Mouse (Mus musculus): ENCODE measurements around the gene Gm20388. TPM values are rescaled to one million over a fixed set of nuclear protein-coding genes. Genes with fewer than 3 reads are reported as not detected.

The Gm20388 gene
- polyA plus RNA-seq, 1 experiment from 2014 or later, result not detected

- H3K4me2 ChIP-seq (replicated peaks; ENCODE audit: low read depth), result no peak overlapping the region
- H3K4me3 ChIP-seq (ENCODE audit: low read depth, low read length), result no peak overlapping the region
- WGBS, result 43% methylated on average over 12 of the region's 12 CpGs
- TF ChIP-seq CTCF (IDR thresholded peaks at IDR 0.05; ENCODE audit: low read depth), result no peak
- DNase-seq (ENCODE audit: low spot score) (no peak), ATAC-seq (ENCODE audit: low FRiP score, low TSS enrichment) (no peak)
- no peaks in the 10 kb centered on the region for H3K9me3 ChIP-seq (ENCODE audit: control insufficient read depth, low read length)
- no peak overlapping the region for H3K9ac ChIP-seq (ENCODE audit: low read length)
- H3K27ac ChIP-seq (replicated peaks), result no peak overlapping the region
- H3K36me3 ChIP-seq (ENCODE audit: control insufficient read depth, insufficient read depth, low read length), result no peaks in the 10 kb centered on the region
- H3K27me3 ChIP-seq (ENCODE audit: control insufficient read depth, insufficient read depth, low read length), result no peaks in the 10 kb centered on the region
- no peaks in the 10 kb centered on the region for H3K4me1 ChIP-seq (replicated peaks; ENCODE audit: control insufficient read depth, insufficient read depth)
These were observed 234.1 kb downstream of the Gm20388 start for GRCm38 (mm10) chr8:120144652-120145301.

DNA sequence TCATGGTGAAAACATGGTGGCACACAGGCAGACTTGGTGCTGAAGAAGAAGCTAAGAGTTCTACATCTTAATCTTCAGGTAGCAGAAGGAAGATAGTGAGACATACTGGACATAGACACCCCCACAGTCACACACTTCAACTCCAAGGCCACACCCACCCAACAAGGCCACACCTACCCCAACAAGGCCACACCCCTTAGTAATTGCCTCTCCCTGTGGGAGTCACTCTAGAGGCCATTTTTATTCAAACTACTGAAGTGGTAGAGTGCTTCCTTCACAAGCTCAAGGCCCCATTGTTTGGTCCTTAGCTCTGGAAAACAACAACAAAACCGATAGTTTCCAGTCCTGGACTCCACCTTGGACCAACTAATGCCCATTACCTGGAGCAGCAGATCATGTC, 235.4 kb downstream of the Gm20388 start:
- TF ChIP-seq EP300 (optimal IDR thresholded peaks at IDR 0.05) (no peak), CTCF (IDR thresholded peaks at IDR 0.05; ENCODE audit: low read depth) (no peak)
- H3K4me3 ChIP-seq (ENCODE audit: low read depth, low read length), result no peak overlapping the region
- 90% methylated on average over 1 of the region's 1 CpGs for WGBS
- H3K4me2 ChIP-seq (replicated peaks; ENCODE audit: low read depth), result no peak overlapping the region
- DNase-seq (ENCODE audit: low spot score) (no peak), ATAC-seq (ENCODE audit: low FRiP score, low TSS enrichment) (no peak)
- H3K36me3 ChIP-seq (ENCODE audit: control insufficient read depth, insufficient read depth, low read length), result no peaks in the 10 kb centered on the region
- no peak overlapping the region for H3K9ac ChIP-seq (ENCODE audit: low read length)
- H3K9me3 ChIP-seq (ENCODE audit: control insufficient read depth, low read length), result no peaks in the 10 kb centered on the region
- no peaks in the 10 kb centered on the region for H3K27me3 ChIP-seq (ENCODE audit: control insufficient read depth, insufficient read depth, low read length)
- no peak overlapping the region for H3K27ac ChIP-seq (replicated peaks)
- H3K4me1 ChIP-seq (replicated peaks; ENCODE audit: control insufficient read depth, insufficient read depth), result no peaks in the 10 kb centered on the region

- H3K9me3 ChIP-seq (ENCODE audit: control insufficient read depth, low read length), result no peaks in the 10 kb centered on the region
- peaks cover 3% of the 10 kb centered on the region; the same call in 1 of the 2 replicates for H3K36me3 ChIP-seq (ENCODE audit: control insufficient read depth, insufficient read depth, low read length)
- no peak overlapping the region for H3K27ac ChIP-seq (replicated peaks)
- no peak for ATAC-seq (ENCODE audit: low FRiP score, low TSS enrichment)
- H3K9ac ChIP-seq (ENCODE audit: low read length), result no peak overlapping the region
- no peaks in the 10 kb centered on the region for H3K4me1 ChIP-seq (replicated peaks; ENCODE audit: control insufficient read depth, insufficient read depth)
- H3K4me2 ChIP-seq (replicated peaks; ENCODE audit: low read depth), result no peak overlapping the region
- no peak overlapping the region for H3K4me3 ChIP-seq (ENCODE audit: low read depth, low read length)
- DNase-seq (ENCODE audit: low spot score), result no peak
- no peaks in the 10 kb centered on the region for H3K27me3 ChIP-seq (ENCODE audit: control insufficient read depth, insufficient read depth, low read length)
- 56% methylated on average over 12 of the region's 12 CpGs for WGBS
- TF ChIP-seq CTCF (IDR thresholded peaks at IDR 0.05; ENCODE audit: low read depth) (no peak), EP300 (optimal IDR thresholded peaks at IDR 0.05) (no peak)
These were observed 239.4 kb downstream of the Gm20388 start for GRCm38 (mm10) chr8:120150028-120150427.

DNA sequence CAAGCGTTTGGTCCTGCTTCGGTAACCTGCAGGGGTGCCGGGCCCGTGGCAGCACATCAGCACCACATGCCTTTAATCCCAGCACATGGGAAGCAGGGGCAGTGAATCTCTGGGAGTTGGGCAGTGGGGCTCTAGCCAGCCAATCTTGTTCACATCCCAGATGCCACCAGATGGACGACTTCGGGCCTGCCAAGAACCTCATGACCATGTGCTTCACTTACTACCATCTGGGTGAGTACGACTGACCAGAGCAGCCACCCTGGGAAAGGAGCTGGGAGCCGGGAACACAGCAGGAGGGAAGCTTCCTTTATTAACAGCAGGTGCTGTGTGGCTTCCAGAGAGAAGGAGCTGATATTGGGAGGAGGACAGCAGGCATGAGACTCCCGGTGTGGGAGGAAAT, 240.5 kb downstream of the Gm20388 start:
- TF ChIP-seq CTCF (IDR thresholded peaks at IDR 0.05; ENCODE audit: low read depth), result no peak
- TF ChIP-seq EP300 (optimal IDR thresholded peaks at IDR 0.05), result no peak
- Histone ChIP-seq H3K27me3 (ENCODE audit: control insufficient read depth, insufficient read depth, low read length) (no peaks in the 10 kb centered on the region), H3K9me3 (ENCODE audit: control insufficient read depth, low read length) (no peaks in the 10 kb centered on the region), H3K9ac (ENCODE audit: low read length) (no peak overlapping the region), H3K4me2 (replicated peaks; ENCODE audit: low read depth) (no peak overlapping the region), H3K4me3 (ENCODE audit: low read depth, low read length) (no peak overlapping the region), H3K36me3 (ENCODE audit: control insufficient read depth, insufficient read depth, low read length) (peaks cover 3% of the 10 kb centered on the region; the same call in 1 of the 2 replicates), H3K27ac (replicated peaks) (no peak overlapping the region), H3K4me1 (replicated peaks; ENCODE audit: control insufficient read depth, insufficient read depth) (no peaks in the 10 kb centered on the region)
- ATAC-seq (ENCODE audit: low FRiP score, low TSS enrichment) (no peak), DNase-seq (ENCODE audit: low spot score) (no peak)
- 71% methylated on average over 9 of the region's 9 CpGs for WGBS

DNA sequence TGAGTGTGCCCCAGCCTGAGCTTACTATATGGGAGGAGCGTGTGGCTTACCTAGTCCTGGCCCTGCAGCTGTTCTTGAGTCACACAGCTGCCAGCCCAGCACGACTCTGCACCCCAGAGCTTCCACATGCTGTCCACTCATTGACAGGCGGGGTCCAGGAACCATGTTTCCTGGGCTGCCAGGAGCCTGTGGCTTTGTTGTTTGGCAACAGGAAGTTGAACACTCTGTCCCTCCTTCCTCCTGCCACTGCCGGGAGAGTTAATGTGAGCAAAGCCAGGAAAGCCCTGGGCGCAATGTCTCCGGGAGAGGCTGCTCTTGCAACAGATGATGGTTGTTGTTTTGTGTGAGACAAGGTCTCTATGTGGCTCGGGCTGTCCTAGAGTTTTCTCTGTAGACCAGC, 242.0 kb downstream of the Gm20388 start:
- Histone ChIP-seq H3K4me3 (ENCODE audit: low read depth, low read length) (no peak overlapping the region), H3K9me3 (ENCODE audit: control insufficient read depth, low read length) (no peaks in the 10 kb centered on the region), H3K9ac (ENCODE audit: low read length) (no peak overlapping the region), H3K4me2 (replicated peaks; ENCODE audit: low read depth) (no peak overlapping the region), H3K27me3 (ENCODE audit: control insufficient read depth, insufficient read depth, low read length) (no peaks in the 10 kb centered on the region), H3K27ac (replicated peaks) (no peak overlapping the region), H3K4me1 (replicated peaks; ENCODE audit: control insufficient read depth, insufficient read depth) (no peaks in the 10 kb centered on the region), H3K36me3 (ENCODE audit: control insufficient read depth, insufficient read depth, low read length) (peaks cover 3% of the 10 kb centered on the region; the same call in 1 of the 2 replicates)
- DNase-seq (ENCODE audit: low spot score) (no peak), ATAC-seq (ENCODE audit: low FRiP score, low TSS enrichment) (peak; percentile 48; the same call in 1 of the 2 replicates)
- WGBS, result 48% methylated on average over 7 of the region's 7 CpGs
- TF ChIP-seq EP300 (optimal IDR thresholded peaks at IDR 0.05) (no peak), CTCF (IDR thresholded peaks at IDR 0.05; ENCODE audit: low read depth) (no peak)

GRCm38 (mm10) chr8:120160366-120160765, 249.7 kb downstream of the Gm20388 start:
- WGBS, result 80% methylated on average over 8 of the region's 8 CpGs
- Histone ChIP-seq H3K4me3 (ENCODE audit: low read depth, low read length) (no peak overlapping the region), H3K27me3 (ENCODE audit: control insufficient read depth, insufficient read depth, low read length) (no peaks in the 10 kb centered on the region), H3K9ac (ENCODE audit: low read length) (no peak overlapping the region), H3K4me2 (replicated peaks; ENCODE audit: low read depth) (no peak overlapping the region), H3K36me3 (ENCODE audit: control insufficient read depth, insufficient read depth, low read length) (no peaks in the 10 kb centered on the region; the same call in 1 of the 2 replicates), H3K4me1 (replicated peaks; ENCODE audit: control insufficient read depth, insufficient read depth) (no peaks in the 10 kb centered on the region), H3K27ac (replicated peaks) (no peak overlapping the region), H3K9me3 (ENCODE audit: control insufficient read depth, low read length) (no peaks in the 10 kb centered on the region)
- ATAC-seq (ENCODE audit: low FRiP score, low TSS enrichment) (no peak), DNase-seq (ENCODE audit: low spot score) (no peak)
- TF ChIP-seq CTCF (IDR thresholded peaks at IDR 0.05; ENCODE audit: low read depth) (no peak), EP300 (optimal IDR thresholded peaks at IDR 0.05) (no peak)
